Mouse (Mus musculus): ENCODE results near the gene Ankrd66. TPM values are rescaled to one million over a fixed set of nuclear protein-coding genes. Genes with fewer than 3 reads are reported as not detected.

Gene Ankrd66
- polyA plus RNA-seq, 1 experiment from 2014 or later: not detected

DNA sequence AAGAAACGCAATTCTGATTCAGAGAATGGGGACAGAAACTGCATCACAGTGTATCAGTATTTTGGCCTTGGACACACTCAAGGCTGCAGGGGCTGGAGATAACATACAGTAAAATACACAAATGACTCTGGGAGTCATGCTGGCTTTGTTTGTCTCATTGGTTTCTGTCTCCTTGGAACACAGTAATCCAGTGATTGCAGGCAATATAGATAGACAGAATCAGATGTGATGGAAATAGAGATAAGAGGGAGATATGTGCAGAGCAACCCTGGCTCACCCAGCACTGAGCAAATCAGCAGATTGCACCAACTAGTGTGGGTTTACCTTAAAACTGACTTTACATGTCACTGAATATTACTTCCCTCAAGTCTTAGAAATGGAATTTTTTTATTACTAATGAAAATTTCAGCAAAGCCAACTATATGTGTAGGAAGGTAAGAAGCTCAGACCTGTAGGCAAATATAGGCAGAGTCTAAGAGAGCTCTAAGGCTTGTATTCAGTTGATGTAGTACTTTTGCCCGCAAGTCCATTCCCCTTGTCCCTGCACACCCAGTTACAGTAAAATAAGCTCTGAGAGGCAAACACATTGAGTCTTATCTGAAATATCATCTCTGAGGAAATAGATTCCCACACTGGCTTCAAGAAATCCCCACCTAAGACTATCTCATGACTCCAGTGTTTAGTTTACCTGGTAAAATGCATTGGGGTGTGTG is 54.8 kb downstream of the Ankrd66 start:
- no peak for DNase-seq (ENCODE audit: low spot score)
- 90% methylated on average over 2 of the region's 2 CpGs for WGBS
- no peaks in the 10 kb centered on the region for H3K27me3 ChIP-seq (ENCODE audit: control insufficient read depth, insufficient read depth, low read length)
- ATAC-seq (ENCODE audit: low FRiP score, low TSS enrichment): no peak
- H3K4me1 ChIP-seq (replicated peaks; ENCODE audit: control insufficient read depth, insufficient read depth): no peaks in the 10 kb centered on the region
- TF ChIP-seq EP300 (optimal IDR thresholded peaks at IDR 0.05) (no peak), CTCF (IDR thresholded peaks at IDR 0.05; ENCODE audit: low read depth) (no peak)
- no peak overlapping the region for H3K4me3 ChIP-seq (ENCODE audit: low read depth, low read length)
- H3K27ac ChIP-seq (replicated peaks): no peak overlapping the region
- H3K36me3 ChIP-seq (ENCODE audit: control insufficient read depth, insufficient read depth, low read length): no peaks in the 10 kb centered on the region
- H3K9ac ChIP-seq (ENCODE audit: low read length): no peak overlapping the region
- no peak overlapping the region for H3K4me2 ChIP-seq (replicated peaks; ENCODE audit: low read depth)
- no peaks in the 10 kb centered on the region for H3K9me3 ChIP-seq (ENCODE audit: control insufficient read depth, low read length)

- no peak for TF ChIP-seq EP300 (optimal IDR thresholded peaks at IDR 0.05)
- no peak for TF ChIP-seq CTCF (IDR thresholded peaks at IDR 0.05; ENCODE audit: low read depth)
- Histone ChIP-seq H3K27ac (replicated peaks) (no peak overlapping the region), H3K9ac (ENCODE audit: low read length) (no peak overlapping the region), H3K27me3 (ENCODE audit: control insufficient read depth, insufficient read depth, low read length) (no peaks in the 10 kb centered on the region), H3K9me3 (ENCODE audit: control insufficient read depth, low read length) (no peaks in the 10 kb centered on the region), H3K4me2 (replicated peaks; ENCODE audit: low read depth) (no peak overlapping the region), H3K36me3 (ENCODE audit: control insufficient read depth, insufficient read depth, low read length) (no peaks in the 10 kb centered on the region), H3K4me1 (replicated peaks; ENCODE audit: control insufficient read depth, insufficient read depth) (no peaks in the 10 kb centered on the region), H3K4me3 (ENCODE audit: low read depth, low read length) (no peak overlapping the region)
- DNase-seq (ENCODE audit: low spot score) (no peak), ATAC-seq (ENCODE audit: low FRiP score, low TSS enrichment) (no peak)
- WGBS: 86% methylated on average over 3 of the region's 3 CpGs
These were observed 57.5 kb downstream of the Ankrd66 start for GRCm38 (mm10) chr17:43485982-43486381.

Other genes starting within 250 kb of the Ankrd66 start
- gene Adgrf5, start 183.2 kb downstream of the Ankrd66 start, polyA plus RNA-seq (2015; fragmentation: Nextera tagmentation; extraction: Ambion mirVana): 3.2 and 3.6 TPM in 2 replicates
- 0.04 and 0.34 TPM in 2 replicates for gene Mep1a, start 40.8 kb downstream of the Ankrd66 start, polyA plus RNA-seq (2015; fragmentation: Nextera tagmentation; extraction: Ambion mirVana)
- 9.1 and 9.6 TPM in 2 replicates for gene Pla2g7, start 24.5 kb upstream of the Ankrd66 start, polyA plus RNA-seq (2015; fragmentation: Nextera tagmentation; extraction: Ambion mirVana)
- gene Tdrd6, start 86.7 kb upstream of the Ankrd66 start, polyA plus RNA-seq (2015; fragmentation: Nextera tagmentation; extraction: Ambion mirVana): 0.08 TPM in 1 of 2 replicates, not detected in the other
- 5.9 and 7.5 TPM in 2 replicates for gene Slc25a27, start 123.6 kb upstream of the Ankrd66 start, polyA plus RNA-seq (2015; fragmentation: Nextera tagmentation; extraction: Ambion mirVana)
- 14.0 and 14.4 TPM in 2 replicates for gene Cyp39a1, start 123.8 kb upstream of the Ankrd66 start, polyA plus RNA-seq (2015; fragmentation: Nextera tagmentation; extraction: Ambion mirVana)